Mouse (Mus musculus) G1E (cell line): ENCODE data around the gene Cdipt.

Experiments
- CTCF ChIP-seq: IDR thresholded peaks from 2 replicates; pipeline ENCODE4 v1.5.1; 2012; ENCODE audit warnings: low read depth, low read length, inconsistent platforms, mixed read lengths
- GATA1 ChIP-seq: IDR thresholded peaks from 2 replicates; pipeline ENCODE4 v1.6.1; 2012; ENCODE audit warnings: borderline replicate concordance, low read length, inconsistent platforms, mixed read lengths
- GATA2 ChIP-seq: IDR thresholded peaks from 2 replicates; pipeline ENCODE4 v1.6.1; 2012; ENCODE audit warnings: low read depth, low read length, inconsistent platforms, borderline replicate concordance
- POLR2AphosphoS5 ChIP-seq: IDR thresholded peaks from 2 replicates; pipeline ENCODE4 v1.6.1; 2012; ENCODE audit warnings: low read depth, low read length, inconsistent platforms; ENCODE audit not compliant: insufficient replicate concordance

DNA sequence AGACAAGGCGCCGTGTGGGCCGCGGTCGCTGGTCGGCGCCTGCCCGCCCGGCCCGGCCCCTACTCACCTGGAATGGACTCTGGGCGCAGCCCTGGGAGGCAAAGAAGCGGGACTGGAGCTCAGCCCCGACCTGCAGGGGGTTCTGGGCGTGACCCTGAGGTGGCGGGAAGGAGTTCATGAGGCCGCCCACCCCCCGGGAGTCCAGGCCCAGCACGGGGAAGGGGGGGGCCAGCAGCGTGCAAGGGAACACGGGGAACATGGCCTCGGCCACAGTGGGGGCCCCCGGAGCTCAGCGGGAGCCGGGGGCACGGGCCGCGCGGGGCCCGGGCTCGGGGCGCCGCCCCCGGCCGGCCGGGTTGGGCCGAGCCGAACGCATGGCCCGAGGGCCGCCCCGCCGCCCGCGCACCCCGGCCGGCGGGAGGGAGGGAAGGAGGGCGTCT, 50.5 kb downstream of the Cdipt start:
- no peak for TF ChIP-seq CTCF
- no peak for TF ChIP-seq GATA1
- no peak for TF ChIP-seq GATA2
- TF ChIP-seq POLR2AphosphoS5 = no peak
